Mouse (Mus musculus) liver, embryonic 14.5 days (tissue): ENCODE measurements at regions not wholly inside any gene's neighbourhood (a gene's known extent, or its start where the extent isn't known, plus 50 kb on each side); places are given as distances from the start of the nearest gene placed in this dataset.

Experiments
- CTCF ChIP-seq: IDR thresholded peaks from 2 replicates; pipeline ENCODE4 v1.5.1; 2016; ENCODE audit warnings: antibody characterized with exemption, low read depth, control low read depth
- EP300 ChIP-seq: IDR thresholded peaks from 2 replicates; pipeline ENCODE4 v1.6.1; 2016; ENCODE audit warnings: antibody characterized with exemption, low read depth

DNA sequence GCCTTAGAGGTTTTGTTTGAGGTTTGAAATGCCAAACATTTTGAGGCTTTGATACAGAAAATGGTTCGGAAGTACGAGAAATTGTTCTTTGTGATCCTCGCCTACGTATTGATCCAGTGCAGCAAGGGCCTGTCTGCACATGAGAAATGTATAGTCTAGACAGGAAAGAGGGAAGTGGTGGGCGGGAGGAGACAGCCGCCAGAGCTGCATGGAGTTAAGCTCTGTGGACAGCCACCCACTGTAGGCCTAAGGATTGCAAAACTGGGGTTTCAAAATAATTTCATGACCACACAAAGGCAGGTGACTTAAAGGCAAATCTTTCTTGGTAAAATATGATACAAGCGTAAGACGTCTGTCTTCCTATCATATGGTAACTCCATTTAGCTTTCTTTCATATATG lies 178.4 kb downstream of the Csl start:
- TF ChIP-seq EP300 (no peak), CTCF (no peak)
